15 mouse cellular contexts compared by ENCODE assay signal in genomic region chr1:39615526-39615925, GRCm38 (mm10). TPM values are rescaled to one million over a fixed set of nuclear protein-coding genes. Genes with fewer than 3 reads are reported as not detected.
DNase-seq lines count a peak whose midpoint lies in the region; ATAC-seq and TF ChIP-seq lines count a peak whose summit lies in the region.
"Had no signal": no experiment of that assay in that cellular context is flagged by ENCODE, and none has a peak within 500 bp of the region (broad histone marks: within the 10 kb centered on the region; RNA-seq: fewer than 3 reads in every experiment).

No protein-coding gene starts in this region.

- no peak for ATAC-seq in heart, postnatal 0 days (ENCODE audit: insufficient read depth, low read depth)
- ATAC-seq in megakaryocyte, adult 5-6 weeks (ENCODE audit: poor library complexity, severe bottlenecking): no peak
- ATAC-seq: CD4-positive, CD25-positive, alpha-beta regulatory T cell, adult 4 months; forebrain, embryonic 13.5 days; forebrain, embryonic 15.5 days; forebrain, postnatal 0 days had no signal

- intact Hi-C loops in heart, postnatal 14 days (cut with DNase I): loop anchor here (2.0 to 10.0 kb wide), 4 partner anchors 35 to 929 kb away; partner anchors contain the start of gene Creg2

- DNase-seq in heart, postnatal 0 days (ENCODE audit: low spot score): no peak
- DNase-seq in heart, postnatal 14 days: no peak
- no peak for DNase-seq in MEL (ENCODE audit: low read depth, low spot score)
- DNase-seq in T-cell, adult 2 months (ENCODE audit: low spot score): no peak
- no peak for DNase-seq in left cerebral cortex, adult 11 months (ENCODE audit: low spot score)
- DNase-seq: cerebellum, adult 11-12 months had no signal

- no peak overlapping the region for H3K4me3 ChIP-seq in heart, postnatal 0 days (ENCODE audit: low read depth, low read length)
- H3K4me3 ChIP-seq in megakaryocyte, embryonic 14.5 days (replicated peaks): peak overlapping the region; percentile 86
- H3K4me3 ChIP-seq in MEL (ENCODE audit: control insufficient read depth in 1 of 2, insufficient read depth in 1 of 2, low read depth in 2 of 2, low read length in 2 of 2): no peak overlapping the region
- H3K4me3 ChIP-seq: embryonic facial prominence, embryonic 10.5 days; embryonic facial prominence, embryonic 12.5 days; forebrain, embryonic 13.5 days; forebrain, embryonic 15.5 days had no signal

- H3K4me1 ChIP-seq in heart, postnatal 0 days (ENCODE audit: control insufficient read depth, insufficient read depth): no peaks in the 10 kb centered on the region
- peaks cover 24% of the 10 kb centered on the region for H3K4me1 ChIP-seq in megakaryocyte, embryonic 14.5 days
- peaks cover 0 to 13% of the 10 kb centered on the region in 2 experiments; a peak in 3 of 4 replicates for H3K4me1 ChIP-seq in MEL (ENCODE audit: control insufficient read depth in 1 of 2, insufficient read depth in 2 of 2, low read length in 2 of 2)
- H3K4me1 ChIP-seq: forebrain, embryonic 13.5 days; forebrain, embryonic 15.5 days had no signal

- peak overlapping the region; percentile 42; the same call in 1 of the 2 replicates for H3K4me2 ChIP-seq in heart, postnatal 0 days (ENCODE audit: low read depth, low read length)
- H3K4me2 ChIP-seq: embryonic facial prominence, embryonic 12.5 days; forebrain, embryonic 13.5 days; forebrain, embryonic 15.5 days had no signal

- TF ChIP-seq EP300 in heart, postnatal 0 days (IDR thresholded peaks at IDR 0.05; ENCODE audit: low read depth): no peak
- no peak for TF ChIP-seq EP300 in MEL (IDR thresholded peaks at IDR 0.05; ENCODE audit: low read depth in 1 of 2, low read length in 2 of 2)

- no peaks in the 10 kb centered on the region for H3K36me3 ChIP-seq in heart, postnatal 0 days (replicated peaks; ENCODE audit: control insufficient read depth, insufficient read depth, low read length)
- H3K36me3 ChIP-seq in megakaryocyte, embryonic 14.5 days (replicated peaks; ENCODE audit: low read length): no peaks in the 10 kb centered on the region
- H3K36me3 ChIP-seq in MEL (ENCODE audit: control insufficient read depth in 1 of 2, insufficient read depth in 2 of 2, low read length in 2 of 2): peaks cover 0 to 11% of the 10 kb centered on the region in 2 experiments; a peak in 2 of 4 replicates
- H3K36me3 ChIP-seq: embryonic facial prominence, embryonic 10.5 days; embryonic facial prominence, embryonic 12.5 days; forebrain, embryonic 15.5 days; G1E had no signal

- no peaks in the 10 kb centered on the region for H3K79me2 ChIP-seq in MEL (ENCODE audit: control insufficient read depth, insufficient read depth, low read length, poor library complexity)

- no peak for TF ChIP-seq CTCF in heart, postnatal 0 days (IDR thresholded peaks at IDR 0.05; ENCODE audit: low read depth)
- no peak for TF ChIP-seq CTCF in MEL (IDR thresholded peaks at IDR 0.05 in 2 of 3, conservative IDR thresholded peaks at IDR 0.05 in 1 of 3; ENCODE audit: control insufficient read depth in 1 of 3, insufficient read depth in 1 of 3, low read depth in 2 of 3, low read length in 3 of 3, poor library complexity in 1 of 3, severe bottlenecking in 1 of 3)

- no peaks in the 10 kb centered on the region for H3K9me3 ChIP-seq in heart, postnatal 0 days (replicated peaks; ENCODE audit: control insufficient read depth, low read length)
- no peaks in the 10 kb centered on the region for H3K9me3 ChIP-seq in megakaryocyte, embryonic 14.5 days
- H3K9me3 ChIP-seq in MEL (replicated peaks; ENCODE audit: insufficient read depth, low read length): no peaks in the 10 kb centered on the region
- H3K9me3 ChIP-seq: embryonic facial prominence, embryonic 10.5 days; embryonic facial prominence, embryonic 12.5 days; forebrain, embryonic 13.5 days; forebrain, embryonic 15.5 days; G1E had no signal

- no peak overlapping the region for H3K27ac ChIP-seq in heart, postnatal 0 days (ENCODE audit: low read depth)
- no peak overlapping the region for H3K27ac ChIP-seq in MEL (ENCODE audit: control insufficient read depth, low read depth, low read length)
- H3K27ac ChIP-seq: embryonic facial prominence, embryonic 12.5 days; forebrain, embryonic 13.5 days; forebrain, embryonic 15.5 days had no signal

- no peak for TF ChIP-seq RAD21 in MEL (IDR thresholded peaks at IDR 0.05; ENCODE audit: low read depth, low read length)

- 60% methylated on average over 6 of the region's 6 CpGs for WGBS in heart, postnatal 0 days

- H3K9ac ChIP-seq in heart, postnatal 0 days (replicated peaks; ENCODE audit: low read depth, low read length): no peak overlapping the region
- no peak overlapping the region for H3K9ac ChIP-seq in MEL (ENCODE audit: control insufficient read depth, low read depth, low read length, poor library complexity, severe bottlenecking)
- H3K9ac ChIP-seq: embryonic facial prominence, embryonic 12.5 days; forebrain, embryonic 13.5 days; forebrain, embryonic 15.5 days; forebrain, postnatal 0 days had no signal

- H3K27me3 ChIP-seq in heart, postnatal 0 days (ENCODE audit: control insufficient read depth, insufficient read depth, low read length): no peaks in the 10 kb centered on the region
- peaks cover 11% of the 10 kb centered on the region for H3K27me3 ChIP-seq in megakaryocyte, embryonic 14.5 days (replicated peaks)
- H3K27me3 ChIP-seq in MEL (ENCODE audit: control insufficient read depth in 1 of 2, insufficient read depth in 2 of 2, low read length in 2 of 2): peaks cover 0 to 3% of the 10 kb centered on the region in 2 experiments; a peak in 2 of 4 replicates
- H3K27me3 ChIP-seq: embryonic facial prominence, embryonic 12.5 days; forebrain, embryonic 13.5 days; forebrain, embryonic 15.5 days had no signal

- TF ChIP-seq POLR2A in MEL (IDR thresholded peaks at IDR 0.05; ENCODE audit: control insufficient read depth in 1 of 2, insufficient read depth in 1 of 2, low read depth in 1 of 2, low read length in 2 of 2, poor library complexity in 1 of 2): no peak

TF ChIP-seq in MEL, 35 proteins besides CTCF, POLR2A, EP300 and RAD21:
- TF ChIP-seq USF1 (IDR thresholded peaks at IDR 0.05; ENCODE audit: low read depth, low read length): no peak
- no peak for TF ChIP-seq GABPA (IDR thresholded peaks at IDR 0.05; ENCODE audit: low read depth, low read length)
- no peak for TF ChIP-seq TAL1 (IDR thresholded peaks at IDR 0.05; ENCODE audit: low read length)
- peak; percentile 54; the same call in 1 of the 2 replicates for TF ChIP-seq ZNF384 (IDR thresholded peaks at IDR 0.05; ENCODE audit: low read depth, low read length)
- no peak for TF ChIP-seq USF2 (IDR thresholded peaks at IDR 0.05; ENCODE audit: borderline replicate concordance in 1 of 2, insufficient read depth in 1 of 2, low read depth in 1 of 2, low read length in 2 of 2)
- no peak for TF ChIP-seq UBTF (IDR thresholded peaks at IDR 0.05; ENCODE audit: borderline replicate concordance, insufficient read depth, low read depth, low read length)
- TF ChIP-seq POLR2AphosphoS5 (IDR thresholded peaks at IDR 0.05; ENCODE audit: borderline replicate concordance, low read depth, low read length): no peak

RNA-seq across cellular contexts. Expression of gene Creg2, which starts 35.7 kb away (rescaled TPM):
- total RNA-seq in heart, postnatal 0 days (2014; rRNA removed; ENCODE audit: low replicate concordance): not detected in 2 replicates
- 0.01 and 0.03 TPM in 2 replicates for polyA plus RNA-seq in heart, postnatal 0 days (2015; fragmentation: Nextera tagmentation; extraction: Ambion mirVana)
- not detected for total RNA-seq in heart, postnatal 14 days (2021)
- 0.13 TPM in 1 of 2 replicates, not detected in the other for polyA plus RNA-seq in megakaryocyte, embryonic 14.5 days (2012; ENCODE audit: insufficient read depth, low replicate concordance)
- total RNA-seq in megakaryocyte, adult 5-6 weeks (2015): not detected in 2 replicates
- total RNA-seq in megakaryocyte, adult 5-6 weeks (2017): not detected in 2 replicates
- total RNA-seq in MEL (2012; rRNA removed): not detected in 2 replicates
- polyA plus RNA-seq in MEL (2012; ENCODE audit: insufficient read depth in 1 of 2, insufficient read length in 2 of 2, low read depth in 1 of 2, low replicate concordance in 2 of 2, missing spikeins in 1 of 2): not detected
- polyA plus RNA-seq: CD4-positive, CD25-positive, alpha-beta regulatory T cell, adult 4 months; G1E had no signal

RNA-seq across cellular contexts. Expression of gene Rnf149, which starts 38.3 kb away (rescaled TPM):
- 9.0 and 31.3 TPM in 2 replicates for total RNA-seq in heart, postnatal 0 days (2014; rRNA removed; ENCODE audit: low replicate concordance)
- 9.1 and 10.7 TPM in 2 replicates for polyA plus RNA-seq in heart, postnatal 0 days (2015; fragmentation: Nextera tagmentation; extraction: Ambion mirVana)
- 10 to 100 TPM; 10.8 to 11.5 TPM for total RNA-seq in heart, postnatal 14 days (2021)
- polyA plus RNA-seq in megakaryocyte, embryonic 14.5 days (2012; ENCODE audit: insufficient read depth, low replicate concordance): 3.8 and 26.0 TPM in 2 replicates
- 56.1 and 61.0 TPM in 2 replicates for total RNA-seq in megakaryocyte, adult 5-6 weeks (2015)
- 69.5 and 70.7 TPM in 2 replicates for total RNA-seq in megakaryocyte, adult 5-6 weeks (2017)
- 33.0 and 37.1 TPM in 2 replicates for total RNA-seq in MEL (2012; rRNA removed)
- 10 to 100 TPM in 1 of 2 experiments, not detected in 1; 46.4 TPM for polyA plus RNA-seq in MEL (2012; ENCODE audit: insufficient read depth in 1 of 2, insufficient read length in 2 of 2, low read depth in 1 of 2, low replicate concordance in 2 of 2, missing spikeins in 1 of 2)
